Mouse (Mus musculus): ENCODE results near the gene Adgrl3. TPM values are rescaled to one million over a fixed set of nuclear protein-coding genes. Genes with fewer than 3 reads are reported as not detected.

Adgrl3 gene
- polyA plus RNA-seq, 1 experiment from 2014 or later: 8.5 TPM

DNA sequence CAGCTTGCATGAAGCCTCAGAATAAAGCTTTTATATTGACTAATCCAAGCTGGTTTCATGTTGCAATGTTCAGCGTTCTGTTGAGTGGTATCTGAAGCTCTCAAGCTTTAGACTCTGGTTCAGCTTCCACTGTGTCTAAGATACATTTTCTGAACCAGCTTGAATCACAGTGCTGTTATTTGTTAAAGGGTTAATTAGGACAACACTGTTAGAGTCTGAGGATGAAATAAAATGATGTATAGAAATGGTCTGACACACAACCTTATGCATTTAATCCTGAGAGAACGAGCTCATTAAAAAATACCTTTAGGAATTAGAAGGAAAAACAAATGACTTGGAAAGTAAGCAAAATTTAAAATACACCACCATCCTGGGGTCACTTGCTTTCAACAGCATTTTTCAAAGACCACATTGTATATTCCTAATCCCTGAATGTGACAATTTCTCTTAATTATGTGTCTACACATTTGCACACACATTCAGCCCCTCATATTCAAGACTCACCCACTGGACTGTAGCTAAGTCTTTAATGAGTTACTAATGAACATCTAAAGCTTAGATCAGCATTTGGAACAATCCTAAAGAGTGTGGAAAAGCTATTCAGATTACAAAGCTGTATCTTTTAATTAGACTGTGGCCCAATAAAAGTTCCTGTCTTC lies 301.5 kb downstream of the Adgrl3 start:
- Histone ChIP-seq H3K27me3 (ENCODE audit: control insufficient read depth, insufficient read depth, low read length) (no peaks in the 10 kb centered on the region), H3K36me3 (ENCODE audit: control insufficient read depth, insufficient read depth, low read length) (no peaks in the 10 kb centered on the region), H3K27ac (replicated peaks in 1 of 2; ENCODE audit: control insufficient read depth in 1 of 2, insufficient read depth in 1 of 2, low read depth in 2 of 2, low read length in 2 of 2) (no peak overlapping the region), H3K9me3 (ENCODE audit: control insufficient read depth, low read length) (no peaks in the 10 kb centered on the region), H3K4me1 (ENCODE audit: control insufficient read depth in 2 of 2, insufficient read depth in 2 of 2, low read length in 2 of 2) (no peaks in the 10 kb centered on the region), H3K4me3 (ENCODE audit: control insufficient read depth in 1 of 2, insufficient read depth in 1 of 2, low read depth in 1 of 2, low read length in 2 of 2) (no peak overlapping the region), H3K9ac (ENCODE audit: low read length) (no peak overlapping the region), H3K4me2 (ENCODE audit: low read length) (no peak overlapping the region)
- no peak for ATAC-seq (ENCODE audit: insufficient number of reproducible peaks, insufficient read depth, low FRiP score, low read depth)
- WGBS: 71% methylated on average over 2 of the region's 2 CpGs

DNA sequence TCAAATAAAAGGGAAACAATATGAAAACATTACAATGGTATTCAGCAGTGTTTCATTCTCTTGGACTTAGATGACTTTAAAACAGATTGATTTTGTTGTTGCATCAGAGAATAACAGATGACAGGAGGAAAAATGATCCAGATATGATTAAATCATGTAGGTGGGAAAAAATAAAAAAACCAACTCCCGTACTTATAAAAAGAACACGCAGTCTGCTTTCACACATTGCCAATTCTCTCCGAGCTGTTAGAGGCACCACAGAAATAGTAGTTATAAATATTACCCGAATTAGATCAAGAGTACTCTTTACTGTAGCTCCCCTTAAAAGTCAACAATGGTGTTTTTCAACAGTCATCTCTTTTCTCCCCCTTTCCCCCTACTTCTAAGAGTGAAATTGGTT lies 302.1 kb downstream of the Adgrl3 start:
- Histone ChIP-seq H3K36me3 (ENCODE audit: control insufficient read depth, insufficient read depth, low read length) (no peaks in the 10 kb centered on the region), H3K4me3 (ENCODE audit: control insufficient read depth in 1 of 2, insufficient read depth in 1 of 2, low read depth in 1 of 2, low read length in 2 of 2) (no peak overlapping the region), H3K9ac (ENCODE audit: low read length) (no peak overlapping the region), H3K27me3 (ENCODE audit: control insufficient read depth, insufficient read depth, low read length) (no peaks in the 10 kb centered on the region), H3K4me1 (ENCODE audit: control insufficient read depth in 2 of 2, insufficient read depth in 2 of 2, low read length in 2 of 2) (no peaks in the 10 kb centered on the region), H3K4me2 (ENCODE audit: low read length) (no peak overlapping the region), H3K27ac (replicated peaks in 1 of 2; ENCODE audit: control insufficient read depth in 1 of 2, insufficient read depth in 1 of 2, low read depth in 2 of 2, low read length in 2 of 2) (no peak overlapping the region), H3K9me3 (ENCODE audit: control insufficient read depth, low read length) (no peaks in the 10 kb centered on the region)
- WGBS: 87% methylated on average over 4 of the region's 4 CpGs
- no peak for ATAC-seq (ENCODE audit: insufficient number of reproducible peaks, insufficient read depth, low FRiP score, low read depth)

DNA sequence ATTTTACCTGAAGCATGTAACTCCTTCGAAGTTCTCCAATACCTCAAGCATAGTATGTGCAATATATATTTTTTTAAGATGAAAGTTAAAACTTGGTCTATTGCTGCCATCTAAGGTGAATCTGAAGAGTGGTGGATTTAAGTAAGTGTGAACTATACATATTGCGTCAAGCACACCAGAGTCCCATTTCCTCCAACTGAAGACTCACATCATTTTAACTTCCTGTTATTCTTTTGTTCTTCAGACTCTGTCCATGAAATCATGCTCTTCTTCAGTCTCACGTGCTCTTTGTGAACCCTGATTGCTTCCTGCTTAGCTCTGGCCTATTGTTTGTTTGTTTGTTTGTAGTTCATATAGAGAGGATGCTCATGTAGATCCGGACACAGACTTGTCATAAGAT lies 307.0 kb downstream of the Adgrl3 start:
- no peak overlapping the region for H3K4me2 ChIP-seq (ENCODE audit: low read length)
- H3K9ac ChIP-seq (ENCODE audit: low read length): no peak overlapping the region
- no peaks in the 10 kb centered on the region for H3K9me3 ChIP-seq (ENCODE audit: control insufficient read depth, low read length)
- H3K27me3 ChIP-seq (ENCODE audit: control insufficient read depth, insufficient read depth, low read length): no peaks in the 10 kb centered on the region
- 75% methylated on average over 4 of the region's 4 CpGs for WGBS
- no peak overlapping the region for H3K27ac ChIP-seq (replicated peaks in 1 of 2; ENCODE audit: control insufficient read depth in 1 of 2, insufficient read depth in 1 of 2, low read depth in 2 of 2, low read length in 2 of 2)
- no peaks in the 10 kb centered on the region for H3K4me1 ChIP-seq (ENCODE audit: control insufficient read depth in 2 of 2, insufficient read depth in 2 of 2, low read length in 2 of 2)
- no peak for ATAC-seq (ENCODE audit: insufficient number of reproducible peaks, insufficient read depth, low FRiP score, low read depth)
- H3K4me3 ChIP-seq (ENCODE audit: control insufficient read depth in 1 of 2, insufficient read depth in 1 of 2, low read depth in 1 of 2, low read length in 2 of 2): no peak overlapping the region
- H3K36me3 ChIP-seq (ENCODE audit: control insufficient read depth, insufficient read depth, low read length): no peaks in the 10 kb centered on the region

DNA sequence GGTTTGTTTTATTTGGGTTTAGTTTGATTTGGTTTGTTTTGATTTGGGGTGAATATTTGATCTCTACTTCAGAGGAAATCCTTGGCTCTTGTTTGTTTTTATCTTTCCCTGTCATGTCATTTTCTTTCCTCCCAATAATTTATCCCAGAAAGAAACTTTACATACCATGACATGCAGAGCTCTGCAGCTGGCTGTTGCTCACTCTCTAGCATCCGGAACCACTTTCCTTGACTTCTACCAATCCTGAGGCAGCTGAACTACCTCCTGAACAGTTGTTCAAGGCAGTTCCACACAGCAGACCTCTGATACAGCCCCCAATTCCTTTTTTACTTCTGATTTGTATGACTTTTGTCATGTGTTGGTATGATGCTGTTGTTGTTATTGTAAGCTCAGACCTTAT lies 307.5 kb downstream of the Adgrl3 start:
- H3K9me3 ChIP-seq (ENCODE audit: control insufficient read depth, low read length): no peaks in the 10 kb centered on the region
- H3K27me3 ChIP-seq (ENCODE audit: control insufficient read depth, insufficient read depth, low read length): no peaks in the 10 kb centered on the region
- no peaks in the 10 kb centered on the region for H3K36me3 ChIP-seq (ENCODE audit: control insufficient read depth, insufficient read depth, low read length)
- no peak overlapping the region for H3K9ac ChIP-seq (ENCODE audit: low read length)
- no peaks in the 10 kb centered on the region for H3K4me1 ChIP-seq (ENCODE audit: control insufficient read depth in 2 of 2, insufficient read depth in 2 of 2, low read length in 2 of 2)
- H3K4me3 ChIP-seq (ENCODE audit: control insufficient read depth in 1 of 2, insufficient read depth in 1 of 2, low read depth in 1 of 2, low read length in 2 of 2): no peak overlapping the region
- ATAC-seq (ENCODE audit: insufficient number of reproducible peaks, insufficient read depth, low FRiP score, low read depth): no peak
- H3K4me2 ChIP-seq (ENCODE audit: low read length): no peak overlapping the region
- H3K27ac ChIP-seq (replicated peaks in 1 of 2; ENCODE audit: control insufficient read depth in 1 of 2, insufficient read depth in 1 of 2, low read depth in 2 of 2, low read length in 2 of 2): no peak overlapping the region
- 72% methylated on average over 1 of the region's 1 CpGs for WGBS

DNA sequence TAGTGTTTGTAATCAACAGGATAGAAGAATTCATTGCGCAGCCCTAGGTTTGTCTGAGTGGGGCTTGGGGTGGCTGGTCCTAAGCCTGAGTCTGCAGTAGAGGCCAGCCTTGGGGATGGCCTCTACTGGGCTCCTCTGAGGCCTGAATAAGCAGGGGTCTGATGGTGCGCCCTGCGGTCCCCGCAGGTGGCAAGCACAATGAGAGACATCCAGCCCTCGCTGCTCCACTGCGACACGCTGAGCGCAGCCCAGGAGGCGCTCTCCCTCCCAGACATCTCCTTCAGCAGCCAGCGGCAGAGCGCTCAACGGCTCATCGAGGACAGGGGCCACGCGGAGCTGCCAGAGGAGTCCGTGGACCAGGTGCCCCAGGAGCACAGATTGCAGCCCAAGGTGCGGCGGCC lies 309.6 kb downstream of the Adgrl3 start:
- H3K27ac ChIP-seq (replicated peaks in 1 of 2; ENCODE audit: control insufficient read depth in 1 of 2, insufficient read depth in 1 of 2, low read depth in 2 of 2, low read length in 2 of 2): no peak overlapping the region
- H3K4me1 ChIP-seq (ENCODE audit: control insufficient read depth in 2 of 2, insufficient read depth in 2 of 2, low read length in 2 of 2): no peaks in the 10 kb centered on the region
- H3K4me3 ChIP-seq (ENCODE audit: control insufficient read depth in 1 of 2, insufficient read depth in 1 of 2, low read depth in 1 of 2, low read length in 2 of 2): peak overlapping the region in 1 of 2 experiments; percentile 16; a peak in 2 of 4 replicates
- H3K4me2 ChIP-seq (ENCODE audit: low read length): peak overlapping the region; percentile 59
- 15% methylated on average over 18 of the region's 18 CpGs for WGBS
- no peaks in the 10 kb centered on the region for H3K27me3 ChIP-seq (ENCODE audit: control insufficient read depth, insufficient read depth, low read length)
- ATAC-seq (ENCODE audit: insufficient number of reproducible peaks, insufficient read depth, low FRiP score, low read depth): no peak
- H3K9ac ChIP-seq (ENCODE audit: low read length): 0 out of 2 replicates have a peak overlapping the region, but pooled peaks have one; percentile 5
- H3K36me3 ChIP-seq (ENCODE audit: control insufficient read depth, insufficient read depth, low read length): no peaks in the 10 kb centered on the region
- no peaks in the 10 kb centered on the region for H3K9me3 ChIP-seq (ENCODE audit: control insufficient read depth, low read length)

DNA sequence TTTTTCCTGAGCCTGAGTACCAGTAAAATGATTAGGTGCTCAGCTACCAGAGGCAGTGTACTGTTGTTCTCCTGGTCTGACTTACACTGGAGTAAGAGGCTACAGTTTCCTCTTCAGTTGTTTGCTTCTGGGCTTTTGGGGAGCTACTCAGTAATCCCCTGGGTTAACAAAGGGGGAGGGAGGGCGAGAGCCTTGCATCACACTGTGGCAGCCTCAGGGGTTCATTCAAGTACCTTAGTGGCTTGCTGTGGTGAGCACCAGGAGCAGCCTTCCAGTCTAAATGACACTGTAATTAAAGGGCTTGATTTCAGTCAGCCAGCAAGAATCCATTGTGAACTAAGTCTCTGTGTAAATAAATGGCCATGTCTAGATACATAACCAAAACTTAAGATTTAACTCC lies 324.4 kb downstream of the Adgrl3 start:
- H3K36me3 ChIP-seq (ENCODE audit: control insufficient read depth, insufficient read depth, low read length): no peaks in the 10 kb centered on the region
- no peak overlapping the region for H3K4me2 ChIP-seq (ENCODE audit: low read length)
- ATAC-seq (ENCODE audit: insufficient number of reproducible peaks, insufficient read depth, low FRiP score, low read depth): no peak
- H3K9me3 ChIP-seq (ENCODE audit: control insufficient read depth, low read length): no peaks in the 10 kb centered on the region
- H3K9ac ChIP-seq (ENCODE audit: low read length): no peak overlapping the region
- H3K4me1 ChIP-seq (ENCODE audit: control insufficient read depth in 2 of 2, insufficient read depth in 2 of 2, low read length in 2 of 2): no peaks in the 10 kb centered on the region
- H3K27me3 ChIP-seq (ENCODE audit: control insufficient read depth, insufficient read depth, low read length): no peaks in the 10 kb centered on the region
- H3K27ac ChIP-seq (replicated peaks in 1 of 2; ENCODE audit: control insufficient read depth in 1 of 2, insufficient read depth in 1 of 2, low read depth in 2 of 2, low read length in 2 of 2): no peak overlapping the region
- no peak overlapping the region for H3K4me3 ChIP-seq (ENCODE audit: control insufficient read depth in 1 of 2, insufficient read depth in 1 of 2, low read depth in 1 of 2, low read length in 2 of 2)
- 85% methylated on average over 1 of the region's 1 CpGs for WGBS

DNA sequence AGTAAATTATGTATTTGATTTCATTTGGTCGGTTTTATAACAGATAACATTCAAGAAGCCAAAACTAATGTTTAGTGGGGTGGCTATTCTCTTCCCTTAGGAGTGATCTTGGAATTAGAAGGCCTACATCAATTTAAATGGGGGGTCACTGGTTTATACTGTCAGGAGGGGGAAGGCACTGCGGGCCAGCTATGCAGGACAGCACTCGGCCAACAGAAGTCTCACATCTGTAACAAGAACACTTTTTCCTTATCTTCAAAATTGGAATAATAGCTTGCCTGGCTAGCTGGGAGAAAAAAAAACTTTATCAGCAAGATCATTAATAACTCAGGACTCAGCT lies 325.1 kb downstream of the Adgrl3 start:
- Histone ChIP-seq H3K36me3 (ENCODE audit: control insufficient read depth, insufficient read depth, low read length) (no peaks in the 10 kb centered on the region), H3K27ac (replicated peaks in 1 of 2; ENCODE audit: control insufficient read depth in 1 of 2, insufficient read depth in 1 of 2, low read depth in 2 of 2, low read length in 2 of 2) (no peak overlapping the region), H3K4me2 (ENCODE audit: low read length) (no peak overlapping the region), H3K27me3 (ENCODE audit: control insufficient read depth, insufficient read depth, low read length) (no peaks in the 10 kb centered on the region), H3K4me1 (ENCODE audit: control insufficient read depth in 2 of 2, insufficient read depth in 2 of 2, low read length in 2 of 2) (no peaks in the 10 kb centered on the region), H3K9me3 (ENCODE audit: control insufficient read depth, low read length) (no peaks in the 10 kb centered on the region), H3K4me3 (ENCODE audit: control insufficient read depth in 1 of 2, insufficient read depth in 1 of 2, low read depth in 1 of 2, low read length in 2 of 2) (no peak overlapping the region), H3K9ac (ENCODE audit: low read length) (no peak overlapping the region)
- no peak for ATAC-seq (ENCODE audit: insufficient number of reproducible peaks, insufficient read depth, low FRiP score, low read depth)
- WGBS: 60% methylated on average over 3 of the region's 3 CpGs

DNA sequence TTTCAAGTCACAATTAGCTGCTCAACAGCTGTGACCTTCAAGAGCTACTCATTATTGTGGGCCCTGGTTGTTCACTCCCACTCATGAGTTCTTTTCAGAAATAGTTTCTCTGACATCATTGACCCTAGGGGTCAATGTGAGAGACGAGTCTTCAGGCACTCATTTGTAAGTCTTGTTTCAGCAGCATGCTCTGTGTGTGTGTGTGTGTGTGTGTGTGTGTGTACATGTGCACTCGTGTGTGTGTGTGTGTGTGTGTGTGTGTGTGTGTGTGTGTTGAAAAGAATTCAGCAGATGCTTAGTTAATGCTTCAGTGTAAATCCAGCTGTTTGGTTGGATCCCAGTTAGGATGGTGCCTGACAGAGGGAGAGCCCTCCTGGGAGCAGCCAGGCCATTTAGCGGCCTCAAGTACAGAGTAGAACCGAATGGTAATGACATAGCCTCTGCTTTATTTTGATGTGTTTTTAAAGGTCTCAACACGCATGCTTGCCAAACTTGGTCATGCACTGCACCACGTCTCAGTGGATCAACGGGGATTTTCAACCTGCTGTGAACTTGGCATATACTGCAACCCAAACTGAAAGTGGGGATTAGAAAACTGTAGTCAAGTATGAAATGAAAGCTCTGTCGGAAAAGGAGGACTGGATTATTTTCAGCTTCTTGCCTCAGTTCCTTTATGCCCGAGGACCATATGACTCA lies 325.6 kb downstream of the Adgrl3 start:
- no peaks in the 10 kb centered on the region for H3K36me3 ChIP-seq (ENCODE audit: control insufficient read depth, insufficient read depth, low read length)
- H3K9me3 ChIP-seq (ENCODE audit: control insufficient read depth, low read length): no peaks in the 10 kb centered on the region
- no peaks in the 10 kb centered on the region for H3K27me3 ChIP-seq (ENCODE audit: control insufficient read depth, insufficient read depth, low read length)
- no peak overlapping the region for H3K9ac ChIP-seq (ENCODE audit: low read length)
- H3K4me1 ChIP-seq (ENCODE audit: control insufficient read depth in 2 of 2, insufficient read depth in 2 of 2, low read length in 2 of 2): no peaks in the 10 kb centered on the region
- no peak overlapping the region for H3K4me2 ChIP-seq (ENCODE audit: low read length)
- H3K27ac ChIP-seq (replicated peaks in 1 of 2; ENCODE audit: control insufficient read depth in 1 of 2, insufficient read depth in 1 of 2, low read depth in 2 of 2, low read length in 2 of 2): no peak overlapping the region
- WGBS: 68% methylated on average over 9 of the region's 9 CpGs
- H3K4me3 ChIP-seq (ENCODE audit: control insufficient read depth in 1 of 2, insufficient read depth in 1 of 2, low read depth in 1 of 2, low read length in 2 of 2): no peak overlapping the region
- no peak for ATAC-seq (ENCODE audit: insufficient number of reproducible peaks, insufficient read depth, low FRiP score, low read depth)
